Mouse (Mus musculus) liver, postnatal 0 days (tissue): ENCODE measurements around the gene Efhd1.

Experiments used
- CTCF ChIP-seq: sonication (generic); IDR thresholded peaks from 2 replicates; pipeline ENCODE4 v1.5.1; 2016; ENCODE audit warnings: antibody characterized with exemption, low read depth
- EP300 ChIP-seq: IDR thresholded peaks from 2 replicates; pipeline ENCODE4 v1.6.1; 2016; ENCODE audit warnings: antibody characterized with exemption, low read depth, mild to moderate bottlenecking

DNA sequence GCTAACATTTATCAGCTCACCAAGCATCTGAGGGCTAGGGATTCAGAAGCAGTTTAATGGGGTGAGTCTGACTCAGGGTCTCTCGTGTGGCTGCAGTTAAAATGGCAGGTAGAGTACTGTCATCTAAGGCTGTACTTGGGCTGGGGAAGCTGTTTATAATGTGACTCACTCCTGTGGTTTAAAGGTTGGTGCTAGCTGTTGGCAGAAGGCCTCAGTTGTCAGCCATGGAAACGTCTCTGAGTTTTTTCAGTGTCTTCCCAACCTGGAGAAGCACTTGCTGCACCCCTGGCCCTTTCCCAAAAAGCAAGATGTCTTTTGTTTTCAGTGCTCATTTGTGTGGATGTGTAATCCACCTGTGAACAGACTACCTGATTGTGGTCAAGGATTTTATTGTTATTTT is 51.7 kb downstream of the Efhd1 start:
- TF ChIP-seq EP300 = no peak
- no peak for TF ChIP-seq CTCF
